Mouse (Mus musculus): ENCODE measurements around the gene Cnpy1. TPM values are rescaled to one million over a fixed set of nuclear protein-coding genes. Genes with fewer than 3 reads are reported as not detected.

Gene Cnpy1
- total RNA-seq, 2 experiments from 2014 or later: not detected

- DNase-seq: no peak
Measured at GRCm38 (mm10) chr5:28239829-28240228, 5.8 kb downstream of the Cnpy1 start.

- no peak for DNase-seq
Measured at GRCm38 (mm10) chr5:28238876-28239275, 6.7 kb downstream of the Cnpy1 start.

GRCm38 (mm10) chr5:28238152-28238551, 7.5 kb downstream of the Cnpy1 start:
- no peak for DNase-seq

- no peak for DNase-seq
Measured at GRCm38 (mm10) chr5:28237715-28238114, 7.9 kb downstream of the Cnpy1 start.

GRCm38 (mm10) chr5:28237055-28237454, 8.6 kb downstream of the Cnpy1 start:
- peak; percentile 14 to 17 for DNase-seq

GRCm38 (mm10) chr5:28236098-28236497, 9.5 kb downstream of the Cnpy1 start:
- DNase-seq: peak in 1 of 2 experiments; percentile 14

GRCm38 (mm10) chr5:28232101-28232500, 13.5 kb downstream of the Cnpy1 start:
- DNase-seq: no peak

- no peak for DNase-seq
Measured at GRCm38 (mm10) chr5:28219596-28219995, 26.0 kb downstream of the Cnpy1 start.

- no peak for DNase-seq
Measured at GRCm38 (mm10) chr5:28213441-28213840, 32.2 kb downstream of the Cnpy1 start.

- DNase-seq: no peak
Measured at GRCm38 (mm10) chr5:28211651-28212310, 33.8 kb downstream of the Cnpy1 start.

GRCm38 (mm10) chr5:28210591-28211550, 34.7 kb downstream of the Cnpy1 start:
- DNase-seq: no peak

- DNase-seq: no peak
Measured at GRCm38 (mm10) chr5:28209549-28210431, 35.8 kb downstream of the Cnpy1 start.

GRCm38 (mm10) chr5:28208726-28209520, 36.7 kb downstream of the Cnpy1 start:
- DNase-seq: no peak

- no peak for DNase-seq
Measured at GRCm38 (mm10) chr5:28207043-28207442, 38.6 kb downstream of the Cnpy1 start.

GRCm38 (mm10) chr5:28206448-28206847, 39.2 kb downstream of the Cnpy1 start:
- no peak for DNase-seq

- no peak for DNase-seq
Measured at GRCm38 (mm10) chr5:28204678-28205077, 40.9 kb downstream of the Cnpy1 start.

- no peak for DNase-seq
Measured at GRCm38 (mm10) chr5:28203086-28203485, 42.5 kb downstream of the Cnpy1 start.

- DNase-seq: no peak
Measured at GRCm38 (mm10) chr5:28199089-28199873, 46.3 kb downstream of the Cnpy1 start.

- DNase-seq: no peak
Measured at GRCm38 (mm10) chr5:28195473-28195872, 50.1 kb downstream of the Cnpy1 start.

- DNase-seq: no peak
Measured at GRCm38 (mm10) chr5:28192099-28192454, 53.5 kb downstream of the Cnpy1 start.
